Mouse (Mus musculus): ENCODE data around the gene Ppp1r12a. TPM values are rescaled to one million over a fixed set of nuclear protein-coding genes. Genes with fewer than 3 reads are reported as not detected.

The Ppp1r12a gene
- total and polyA plus RNA-seq, 2 experiments from 2014 or later = 52.0 to 52.3 TPM

DNA sequence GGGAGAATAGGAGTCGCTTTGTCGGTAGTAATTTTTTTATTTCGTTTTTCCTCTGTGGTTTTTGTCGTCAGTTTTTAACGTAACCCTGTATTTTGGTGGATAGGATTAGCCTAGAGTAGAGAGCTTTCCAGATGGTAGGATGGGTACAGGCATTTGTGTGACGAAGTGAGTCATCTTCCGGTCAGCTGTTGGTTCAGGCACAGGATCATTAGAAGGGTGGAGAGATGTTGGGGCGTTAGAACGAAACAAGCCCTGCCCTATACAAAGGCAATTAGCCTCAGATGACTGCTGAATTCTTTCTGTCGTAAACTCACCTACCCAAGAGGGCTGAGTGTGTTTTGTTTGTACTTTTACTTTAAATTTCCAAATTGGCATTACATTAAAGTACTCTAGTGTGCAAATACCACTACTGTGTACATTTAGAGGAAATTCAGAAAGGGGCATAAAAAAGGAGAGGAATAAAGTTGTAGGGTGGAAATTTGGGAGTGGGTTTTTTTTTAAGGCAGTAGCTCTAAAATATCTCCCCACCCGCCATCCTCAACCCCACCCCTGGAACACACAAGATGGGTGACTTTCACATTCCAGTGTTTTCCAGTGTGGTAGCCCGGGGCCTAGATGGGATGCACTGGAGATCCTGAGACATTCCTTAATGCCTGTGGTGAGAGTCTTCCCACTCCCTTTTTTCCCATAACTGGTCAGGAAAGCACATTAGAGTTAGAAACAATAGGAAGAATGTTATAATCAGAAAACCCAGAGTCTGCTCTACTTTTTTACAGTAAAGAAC lies 129.9 kb downstream of the Ppp1r12a start:
- H3K27ac ChIP-seq = no peak overlapping the region
- DNase-seq (ENCODE audit: low spot score) = no peak
- no peak overlapping the region for H3K4me2 ChIP-seq (ENCODE audit: low read depth, low read length)
- TF ChIP-seq CTCF (IDR thresholded peaks at IDR 0.05; ENCODE audit: low read depth) = no peak
- no peak overlapping the region for H3K9ac ChIP-seq (replicated peaks; ENCODE audit: low read length)
- WGBS = 89% methylated on average over 12 of the region's 12 CpGs
- no peaks in the 10 kb centered on the region for H3K4me1 ChIP-seq (ENCODE audit: insufficient read depth, low read length)
- H3K36me3 ChIP-seq (ENCODE audit: insufficient read depth, low read length) = no peaks in the 10 kb centered on the region
- H3K9me3 ChIP-seq (ENCODE audit: low read length) = no peaks in the 10 kb centered on the region
- no peaks in the 10 kb centered on the region for H3K27me3 ChIP-seq (ENCODE audit: insufficient read depth, low read length)
- H3K4me3 ChIP-seq (ENCODE audit: low read length) = no peak overlapping the region
- no peak for ATAC-seq

DNA sequence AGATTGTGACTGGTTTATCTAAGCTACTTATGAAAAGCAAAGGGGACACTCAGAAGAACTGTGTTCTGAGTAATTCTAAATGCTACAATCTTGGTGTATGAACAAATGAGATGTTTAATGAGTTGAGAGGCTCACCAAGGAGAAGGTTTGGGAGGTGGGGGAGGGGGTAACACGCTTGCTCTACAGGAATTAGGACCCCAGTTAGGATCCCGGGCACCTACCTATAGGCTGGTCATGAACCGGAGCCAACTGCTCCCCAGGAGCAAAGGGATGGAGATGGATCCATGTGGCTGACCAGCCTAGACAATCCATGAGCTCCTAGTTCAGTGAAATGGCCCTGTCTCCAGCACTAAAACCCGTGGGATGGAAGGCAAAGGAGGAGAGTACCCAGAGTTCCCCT lies 130.7 kb downstream of the Ppp1r12a start:
- no peak overlapping the region for H3K27ac ChIP-seq
- no peaks in the 10 kb centered on the region for H3K27me3 ChIP-seq (ENCODE audit: insufficient read depth, low read length)
- no peaks in the 10 kb centered on the region for H3K9me3 ChIP-seq (ENCODE audit: low read length)
- H3K4me1 ChIP-seq (ENCODE audit: insufficient read depth, low read length) = no peaks in the 10 kb centered on the region
- no peak for TF ChIP-seq CTCF (IDR thresholded peaks at IDR 0.05; ENCODE audit: low read depth)
- no peak overlapping the region for H3K9ac ChIP-seq (replicated peaks; ENCODE audit: low read length)
- H3K36me3 ChIP-seq (ENCODE audit: insufficient read depth, low read length) = no peaks in the 10 kb centered on the region
- no peak for ATAC-seq
- no peak for DNase-seq (ENCODE audit: low spot score)
- H3K4me3 ChIP-seq (ENCODE audit: low read length) = no peak overlapping the region
- 85% methylated on average over 4 of the region's 4 CpGs for WGBS
- H3K4me2 ChIP-seq (ENCODE audit: low read depth, low read length) = no peak overlapping the region

DNA sequence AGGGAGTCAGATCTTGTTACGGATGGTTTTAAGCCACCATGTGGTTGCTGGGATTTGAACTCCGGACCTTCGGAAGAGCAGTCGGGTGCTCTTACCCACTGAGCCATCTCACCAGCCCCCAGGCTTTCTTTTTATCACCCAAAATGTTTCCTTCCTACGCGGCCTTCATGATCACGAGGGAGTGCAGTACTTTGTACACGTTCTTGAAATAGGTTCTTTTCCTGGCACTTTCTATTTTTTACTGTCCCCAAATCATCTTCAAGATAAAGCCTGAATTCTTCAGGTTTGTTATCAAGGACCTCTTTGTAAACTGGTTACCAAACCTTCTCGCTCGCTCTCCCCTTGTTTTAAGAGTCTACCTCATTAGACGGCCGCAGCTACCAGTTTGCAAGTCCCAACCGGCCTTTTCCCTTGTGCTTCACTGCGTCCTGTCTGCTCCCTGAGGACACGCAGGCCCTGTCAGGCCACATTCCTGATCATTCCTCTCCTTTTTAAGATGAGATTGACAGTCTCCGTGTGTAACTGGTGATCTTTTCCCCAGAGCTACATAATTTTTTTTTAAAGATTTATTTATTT lies 131.7 kb downstream of the Ppp1r12a start:
- Histone ChIP-seq H3K36me3 (ENCODE audit: insufficient read depth, low read length) (no peaks in the 10 kb centered on the region), H3K9me3 (ENCODE audit: low read length) (no peaks in the 10 kb centered on the region), H3K9ac (replicated peaks; ENCODE audit: low read length) (no peak overlapping the region), H3K4me3 (ENCODE audit: low read length) (no peak overlapping the region), H3K27ac (no peak overlapping the region), H3K4me2 (ENCODE audit: low read depth, low read length) (no peak overlapping the region), H3K27me3 (ENCODE audit: insufficient read depth, low read length) (no peaks in the 10 kb centered on the region), H3K4me1 (ENCODE audit: insufficient read depth, low read length) (no peaks in the 10 kb centered on the region)
- ATAC-seq (no peak), DNase-seq (ENCODE audit: low spot score) (no peak)
- TF ChIP-seq CTCF (IDR thresholded peaks at IDR 0.05; ENCODE audit: low read depth) = no peak
- WGBS = 94% methylated on average over 16 of the region's 16 CpGs

DNA sequence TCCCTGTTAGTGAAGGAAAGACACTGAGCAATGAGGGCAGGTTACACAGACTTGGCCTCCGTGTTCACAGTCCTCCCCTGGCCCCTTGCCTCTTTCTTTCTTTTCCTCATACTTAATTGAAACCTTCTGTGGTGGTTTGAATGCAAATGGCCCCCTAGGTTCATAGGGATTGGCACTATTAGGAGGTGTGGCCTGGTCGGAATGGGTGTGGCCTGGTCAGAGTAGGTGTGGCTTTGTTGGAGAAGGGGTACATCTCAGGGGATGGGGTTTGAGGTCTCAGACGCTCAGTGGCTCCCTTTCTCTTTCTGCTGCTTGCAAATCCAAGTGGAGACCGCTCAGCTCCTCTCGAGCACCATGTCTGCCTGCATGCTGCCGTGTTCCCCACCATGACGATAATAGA lies 132.8 kb downstream of the Ppp1r12a start:
- H3K27me3 ChIP-seq (ENCODE audit: insufficient read depth, low read length) = no peaks in the 10 kb centered on the region
- H3K27ac ChIP-seq = no peak overlapping the region
- no peaks in the 10 kb centered on the region for H3K9me3 ChIP-seq (ENCODE audit: low read length)
- DNase-seq (ENCODE audit: low spot score) (no peak), ATAC-seq (no peak)
- no peak for TF ChIP-seq CTCF (IDR thresholded peaks at IDR 0.05; ENCODE audit: low read depth)
- WGBS = 81% methylated on average over 7 of the region's 7 CpGs
- H3K4me1 ChIP-seq (ENCODE audit: insufficient read depth, low read length) = no peaks in the 10 kb centered on the region
- no peaks in the 10 kb centered on the region for H3K36me3 ChIP-seq (ENCODE audit: insufficient read depth, low read length)
- no peak overlapping the region for H3K4me2 ChIP-seq (ENCODE audit: low read depth, low read length)
- no peak overlapping the region for H3K9ac ChIP-seq (replicated peaks; ENCODE audit: low read length)
- no peak overlapping the region for H3K4me3 ChIP-seq (ENCODE audit: low read length)

DNA sequence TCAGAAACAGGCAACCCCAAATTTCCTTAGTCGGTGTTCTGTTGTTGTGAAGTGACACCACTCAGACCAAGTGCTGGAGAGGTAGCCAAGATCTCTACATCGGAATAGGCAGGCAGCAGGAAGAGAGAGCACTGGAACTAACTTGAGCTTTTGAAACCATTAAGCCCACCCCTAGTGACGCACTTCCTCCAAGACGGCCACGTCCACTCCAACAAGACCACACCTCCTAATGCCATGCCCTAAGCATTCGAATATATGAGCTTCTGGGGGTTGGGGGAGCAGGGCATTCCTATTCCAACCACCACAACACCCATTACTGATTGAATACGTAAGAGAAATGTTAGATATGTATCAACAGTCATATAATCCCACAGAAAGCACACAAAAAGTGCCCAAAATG lies 134.5 kb downstream of the Ppp1r12a start:
- Histone ChIP-seq H3K27me3 (ENCODE audit: insufficient read depth, low read length) (no peaks in the 10 kb centered on the region), H3K4me2 (ENCODE audit: low read depth, low read length) (no peak overlapping the region), H3K36me3 (ENCODE audit: insufficient read depth, low read length) (no peaks in the 10 kb centered on the region), H3K9ac (replicated peaks; ENCODE audit: low read length) (no peak overlapping the region), H3K27ac (no peak overlapping the region), H3K4me1 (ENCODE audit: insufficient read depth, low read length) (no peaks in the 10 kb centered on the region), H3K9me3 (ENCODE audit: low read length) (no peaks in the 10 kb centered on the region), H3K4me3 (ENCODE audit: low read length) (no peak overlapping the region)
- WGBS = 85% methylated on average over 7 of the region's 7 CpGs
- no peak for TF ChIP-seq CTCF (IDR thresholded peaks at IDR 0.05; ENCODE audit: low read depth)
- no peak for DNase-seq (ENCODE audit: low spot score)
- ATAC-seq = no peak

DNA sequence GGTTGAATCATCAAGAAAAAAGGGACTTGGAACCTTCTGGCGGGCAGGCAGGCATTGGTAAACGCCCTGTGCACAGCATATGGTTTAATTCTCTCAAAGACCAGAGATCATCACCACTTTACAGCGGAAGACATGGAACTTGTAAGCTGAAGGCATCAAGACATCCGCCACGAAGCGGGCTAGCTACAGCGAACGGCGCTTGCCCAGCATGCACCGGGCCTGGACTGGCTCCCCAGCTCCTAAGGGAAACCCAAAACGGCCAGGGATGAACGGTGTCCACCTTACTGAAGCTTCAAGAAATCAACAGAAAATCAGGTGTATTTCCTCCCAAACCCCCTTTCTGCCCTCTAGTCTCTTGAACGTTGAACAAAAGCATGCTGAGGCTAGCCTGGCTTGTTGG lies 136.3 kb downstream of the Ppp1r12a start:
- H3K27me3 ChIP-seq (ENCODE audit: insufficient read depth, low read length) = no peaks in the 10 kb centered on the region
- DNase-seq (ENCODE audit: low spot score) (no peak), ATAC-seq (no peak)
- no peak overlapping the region for H3K4me3 ChIP-seq (ENCODE audit: low read length)
- H3K4me1 ChIP-seq (ENCODE audit: insufficient read depth, low read length) = no peaks in the 10 kb centered on the region
- WGBS = 94% methylated on average over 13 of the region's 13 CpGs
- H3K9ac ChIP-seq (replicated peaks; ENCODE audit: low read length) = no peak overlapping the region
- H3K36me3 ChIP-seq (ENCODE audit: insufficient read depth, low read length) = no peaks in the 10 kb centered on the region
- H3K4me2 ChIP-seq (ENCODE audit: low read depth, low read length) = no peak overlapping the region
- TF ChIP-seq CTCF (IDR thresholded peaks at IDR 0.05; ENCODE audit: low read depth) = no peak
- H3K27ac ChIP-seq = no peak overlapping the region
- no peaks in the 10 kb centered on the region for H3K9me3 ChIP-seq (ENCODE audit: low read length)

Measured in hindbrain, postnatal 0 days (tissue).